Mouse (Mus musculus): ENCODE results near the gene 4930407I10Rik.

DNA sequence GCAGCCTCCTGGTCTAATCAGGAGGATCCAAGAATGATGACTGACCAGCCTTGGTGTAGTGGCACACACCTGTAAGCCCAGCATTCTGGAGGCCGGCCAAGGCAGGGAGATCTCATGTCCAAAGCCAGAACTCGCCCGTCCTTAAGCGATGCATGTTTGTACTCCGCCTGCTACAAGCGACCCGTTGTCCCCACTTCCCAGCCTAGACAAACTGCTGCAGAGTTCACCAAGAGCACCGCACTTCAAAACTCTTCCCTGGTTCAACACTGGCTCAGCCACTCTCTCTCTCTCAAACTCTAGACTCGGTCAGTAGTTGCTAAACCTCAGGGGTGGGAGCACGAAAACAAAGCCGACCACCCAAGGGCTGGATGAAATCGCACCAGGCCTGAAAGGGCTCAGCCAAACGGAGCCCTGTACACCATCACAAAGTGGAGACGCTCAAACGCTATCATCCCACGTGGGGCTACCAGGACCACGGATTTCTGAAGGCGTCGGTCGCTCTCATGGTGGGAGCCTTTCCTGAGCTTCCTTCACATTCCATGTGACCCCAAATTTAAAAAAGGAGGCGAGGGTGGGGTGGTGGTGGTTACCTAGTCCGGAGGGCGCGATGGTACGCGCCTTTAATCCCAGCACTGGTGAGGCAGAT lies 12.6 kb upstream of the 4930407I10Rik start:
- no peak for TF ChIP-seq CTCF (conservative IDR thresholded peaks at IDR 0.05; ENCODE audit: insufficient read depth, insufficient read length, low read depth, low read length)
- TF ChIP-seq POLR2A (IDR thresholded peaks at IDR 0.05; ENCODE audit: low read depth, low read length), result no peak
